Mouse (Mus musculus): ENCODE results near the gene Etfbkmt.
A peak's percentile ranks its signal among the peaks of the same experiment; 100 is the strongest.
"Not testable (repeated sequence)": the region's sequence is repeated elsewhere in the genome, so short reads cannot be mapped to it uniquely, and the experiment has no call there.

Gene Etfbkmt

DNA sequence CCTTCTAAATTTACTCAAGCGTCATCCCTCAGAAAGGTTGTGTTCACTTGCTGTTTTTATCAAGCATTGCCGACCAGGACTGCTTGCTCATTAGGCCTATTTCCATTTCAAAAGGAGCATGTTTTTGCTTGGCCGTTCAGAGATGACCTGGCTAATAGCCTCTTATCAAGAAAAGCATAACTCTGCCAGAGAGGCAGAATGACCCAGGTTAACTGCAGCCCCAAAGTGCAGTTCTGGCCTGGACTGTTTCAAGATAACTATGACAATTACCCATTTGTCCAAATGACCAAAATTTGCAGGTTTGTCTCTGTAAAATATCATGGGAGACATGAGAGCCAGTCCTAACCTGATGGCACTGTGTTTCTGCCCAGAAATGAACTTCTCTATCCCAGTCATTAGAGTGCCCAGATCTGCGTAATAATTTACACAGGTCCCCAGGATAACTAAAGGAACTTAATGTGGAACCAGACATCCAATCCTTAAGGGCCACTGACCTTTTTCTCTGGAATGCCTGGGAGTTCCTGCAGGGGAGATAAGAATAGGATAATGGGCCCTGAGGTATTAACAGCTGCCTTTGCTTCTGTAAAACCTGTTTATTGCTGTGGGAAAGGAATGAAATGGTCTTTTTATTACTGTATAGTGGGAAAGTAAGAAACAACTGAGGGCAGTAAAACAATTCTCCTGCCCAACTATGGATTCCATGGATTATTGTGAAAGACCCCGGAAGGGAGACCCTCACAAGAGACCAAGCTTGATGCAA, 5.1 kb upstream of the Etfbkmt start:
- DNase-seq (ENCODE audit: low spot score): no peak

DNA sequence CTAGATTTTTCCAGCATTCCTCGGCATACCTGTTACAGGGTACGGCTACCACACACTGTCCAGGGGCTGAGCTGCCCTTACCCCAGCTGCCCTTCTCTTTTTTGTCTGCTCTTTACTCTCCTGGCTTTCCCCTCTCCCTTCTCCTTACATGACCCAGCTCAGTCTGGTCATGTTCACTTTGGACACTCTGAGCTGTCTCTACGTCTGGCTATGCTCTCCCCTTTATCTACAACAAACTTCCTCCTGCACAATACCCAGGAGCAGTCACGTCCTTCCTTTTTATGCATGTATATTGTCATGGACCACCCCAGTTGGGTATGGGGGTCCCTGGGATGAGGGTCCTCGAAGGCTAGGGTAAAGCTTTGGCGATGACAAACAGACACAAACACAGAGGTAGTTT, 4.0 kb upstream of the Etfbkmt start:
- no peak for DNase-seq (ENCODE audit: low spot score)

DNA sequence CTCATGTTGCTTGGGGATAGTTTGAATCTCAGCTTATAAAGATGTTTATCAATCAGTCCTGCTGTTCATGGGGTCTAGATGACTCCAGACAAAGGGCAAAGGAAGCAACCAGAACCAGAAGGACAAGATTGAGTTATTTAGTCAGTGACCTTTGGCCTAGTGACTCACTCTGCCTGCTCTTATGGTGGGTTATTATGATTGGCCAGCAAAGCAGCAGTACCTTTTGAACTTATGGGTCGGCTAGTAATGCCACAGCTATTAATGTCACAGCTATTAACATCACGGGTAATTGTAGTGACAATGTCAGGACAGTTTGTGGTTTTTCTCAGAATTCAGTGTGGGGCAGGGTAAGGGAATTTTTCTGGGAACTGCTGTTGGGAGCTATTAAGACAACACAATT, 1.7 kb upstream of the Etfbkmt start:
- no peak for DNase-seq (ENCODE audit: low spot score)

DNA sequence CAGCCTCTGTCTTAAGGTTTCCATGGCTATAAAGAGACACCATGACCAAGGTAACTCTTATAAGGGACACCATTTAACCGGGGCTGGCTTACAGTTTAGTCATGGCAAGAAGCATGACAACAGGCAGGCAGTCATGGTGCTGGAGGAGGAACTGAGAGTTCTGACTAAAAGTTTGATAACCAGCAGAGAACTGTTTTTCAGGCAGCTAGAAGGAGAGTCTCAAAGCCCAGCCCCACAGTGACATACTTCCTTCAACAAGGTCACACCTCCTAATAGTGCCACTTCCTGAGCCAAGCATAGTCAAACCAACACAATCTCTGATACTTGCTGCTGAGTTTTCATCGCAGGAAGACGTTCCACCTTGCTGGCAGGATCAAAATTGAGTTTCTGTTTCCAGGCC, 638 bp upstream of the Etfbkmt start:
- no peak for DNase-seq (ENCODE audit: low spot score)

DNA sequence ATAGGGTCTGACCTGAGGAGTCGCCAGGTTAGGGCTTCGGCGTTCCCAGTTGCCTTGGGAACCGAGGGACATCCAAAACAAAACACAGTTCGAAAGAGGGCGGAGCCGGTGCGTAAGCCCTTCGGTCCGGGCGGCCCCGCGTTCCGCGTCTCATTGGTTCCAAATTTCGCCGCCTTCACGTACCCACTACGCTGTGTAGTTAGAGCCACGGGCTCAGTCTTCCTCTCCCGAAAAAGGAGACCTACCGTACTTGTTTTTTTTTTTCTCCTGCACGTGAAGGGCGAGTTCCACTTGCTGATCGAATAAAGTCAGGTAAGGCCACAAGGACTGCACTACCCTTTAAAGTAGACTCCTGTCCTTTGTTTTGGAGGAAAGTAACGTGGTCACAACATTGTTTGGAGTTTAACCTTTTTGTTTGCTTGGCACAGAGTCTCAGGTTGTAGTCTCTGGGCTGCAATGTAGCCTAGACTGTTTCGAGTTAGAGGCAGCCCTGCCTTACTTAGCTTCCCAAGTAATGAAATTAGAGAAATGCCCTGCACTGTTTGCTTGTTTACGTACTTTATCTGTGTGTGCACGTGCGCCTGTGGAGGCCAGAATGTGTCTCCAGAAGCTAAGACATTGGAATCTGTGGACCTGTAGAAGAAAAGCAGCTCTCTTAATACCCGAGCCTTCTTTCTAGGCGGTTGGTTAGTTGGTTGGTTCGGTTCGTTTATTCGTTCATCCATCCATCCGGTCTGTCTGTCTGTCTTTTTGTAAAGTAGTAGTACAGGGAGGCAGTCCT, 1.9 kb downstream of the Etfbkmt start:
- DNase-seq (ENCODE audit: low spot score): peak; percentile 91

DNA sequence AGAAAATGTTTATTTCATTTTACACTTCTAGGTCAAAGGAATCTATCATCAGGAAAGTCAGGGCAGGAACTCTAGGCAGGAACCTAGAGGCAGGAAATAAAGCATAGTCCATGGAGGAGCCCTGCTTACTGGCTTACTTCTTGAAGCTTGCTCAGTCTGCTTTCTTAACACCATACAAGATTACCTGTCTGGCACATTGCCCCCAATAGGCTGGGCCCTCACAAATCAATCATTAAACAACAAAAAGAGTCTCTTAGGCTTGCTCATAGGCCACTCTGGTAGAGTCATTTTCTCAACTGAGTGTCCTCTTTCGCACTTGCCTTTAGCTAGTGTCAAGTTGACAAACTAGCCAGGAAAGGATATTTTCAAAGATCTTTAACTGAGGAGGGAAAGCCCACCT, 5.5 kb downstream of the Etfbkmt start:
- DNase-seq (ENCODE audit: low spot score): no peak

DNA sequence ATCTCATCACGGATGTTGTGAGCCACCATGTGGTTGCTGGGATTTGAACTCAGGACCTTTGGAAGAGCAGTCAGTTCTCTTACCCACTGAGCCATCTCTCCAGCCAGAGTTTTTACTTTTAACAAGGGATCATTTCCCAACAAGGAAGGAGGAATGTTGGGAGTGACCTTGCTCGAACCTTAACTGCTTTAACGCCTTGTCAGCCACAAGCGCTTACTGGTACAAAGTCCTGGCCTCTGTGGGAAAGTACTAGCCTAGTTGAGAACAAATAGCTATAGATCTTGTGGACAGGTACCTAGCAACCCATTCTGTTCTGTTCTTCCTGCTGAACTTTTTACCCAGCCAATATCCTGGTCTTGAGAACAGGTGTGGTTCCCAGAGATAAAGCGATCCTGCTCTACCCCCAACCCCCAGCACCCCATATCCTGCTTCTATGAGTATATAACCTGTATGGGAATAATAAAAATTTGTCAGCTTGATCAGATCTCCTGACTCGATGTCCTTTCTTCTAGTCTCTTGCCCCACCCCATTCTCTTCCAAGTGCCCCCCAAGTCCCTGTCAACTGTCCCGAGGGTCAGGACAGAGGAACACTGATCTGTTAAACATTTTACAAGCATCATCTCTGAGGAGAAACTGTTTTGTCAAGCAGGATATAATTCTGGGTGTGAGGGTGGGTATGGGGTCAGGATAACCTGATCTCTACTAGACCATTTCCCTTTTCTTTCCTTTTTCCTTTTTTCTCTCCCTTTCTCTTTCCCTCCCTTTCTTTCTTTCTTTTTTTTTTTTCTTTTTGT, 9.0 kb downstream of the Etfbkmt start:
- no peak for DNase-seq (ENCODE audit: low spot score)

DNA sequence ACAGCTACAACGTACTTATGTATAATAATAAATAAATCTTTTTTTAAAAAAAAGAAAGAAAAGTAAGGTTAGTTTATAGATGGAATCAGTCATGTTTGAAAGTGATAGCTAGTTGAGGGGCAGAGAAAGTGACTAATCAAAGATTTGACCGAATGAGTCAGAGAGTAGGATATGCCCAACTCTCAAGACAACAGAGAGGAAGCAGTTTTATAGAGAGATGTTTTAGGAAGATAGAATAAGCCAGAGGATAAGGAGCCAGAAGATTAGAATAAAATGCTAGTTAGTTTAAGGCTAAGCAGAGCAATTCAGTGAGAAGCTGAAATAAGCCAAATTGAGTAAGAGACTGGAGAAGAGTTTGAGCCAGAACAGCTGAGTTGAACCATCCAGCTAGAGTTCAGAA, 12.5 kb downstream of the Etfbkmt start:
- no peak for DNase-seq (ENCODE audit: low spot score)

DNA sequence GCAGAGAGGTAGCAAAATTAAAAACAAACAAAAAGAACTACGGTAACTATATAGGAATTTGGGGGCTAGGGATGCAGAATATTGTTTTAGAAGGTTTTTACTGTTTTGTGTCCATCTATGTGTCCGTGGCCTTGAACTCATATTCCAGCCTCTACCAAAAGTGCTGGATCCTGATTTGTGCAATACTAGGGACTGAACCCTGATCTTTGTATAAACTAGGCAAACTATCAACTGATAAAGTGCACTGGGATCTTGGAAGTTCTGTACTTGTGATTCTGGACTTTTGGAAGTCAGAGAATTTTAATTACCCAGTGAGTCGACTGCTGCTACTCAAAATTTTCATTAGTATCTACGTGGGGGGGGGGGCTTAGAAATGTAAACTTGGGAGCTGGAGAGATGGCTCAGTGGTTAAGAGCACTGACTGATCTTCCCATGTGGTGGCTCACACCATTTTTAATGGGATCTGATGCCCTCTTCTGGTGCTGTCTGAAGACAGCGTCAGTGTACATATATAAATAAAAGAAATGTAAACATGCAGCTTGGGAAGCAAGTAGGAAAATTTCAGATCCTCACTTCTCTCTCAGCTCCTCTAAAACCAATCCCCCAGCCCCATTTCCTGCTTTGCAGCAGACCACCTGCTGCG, 13.9 kb downstream of the Etfbkmt start:
- DNase-seq (ENCODE audit: low spot score): no peak

DNA sequence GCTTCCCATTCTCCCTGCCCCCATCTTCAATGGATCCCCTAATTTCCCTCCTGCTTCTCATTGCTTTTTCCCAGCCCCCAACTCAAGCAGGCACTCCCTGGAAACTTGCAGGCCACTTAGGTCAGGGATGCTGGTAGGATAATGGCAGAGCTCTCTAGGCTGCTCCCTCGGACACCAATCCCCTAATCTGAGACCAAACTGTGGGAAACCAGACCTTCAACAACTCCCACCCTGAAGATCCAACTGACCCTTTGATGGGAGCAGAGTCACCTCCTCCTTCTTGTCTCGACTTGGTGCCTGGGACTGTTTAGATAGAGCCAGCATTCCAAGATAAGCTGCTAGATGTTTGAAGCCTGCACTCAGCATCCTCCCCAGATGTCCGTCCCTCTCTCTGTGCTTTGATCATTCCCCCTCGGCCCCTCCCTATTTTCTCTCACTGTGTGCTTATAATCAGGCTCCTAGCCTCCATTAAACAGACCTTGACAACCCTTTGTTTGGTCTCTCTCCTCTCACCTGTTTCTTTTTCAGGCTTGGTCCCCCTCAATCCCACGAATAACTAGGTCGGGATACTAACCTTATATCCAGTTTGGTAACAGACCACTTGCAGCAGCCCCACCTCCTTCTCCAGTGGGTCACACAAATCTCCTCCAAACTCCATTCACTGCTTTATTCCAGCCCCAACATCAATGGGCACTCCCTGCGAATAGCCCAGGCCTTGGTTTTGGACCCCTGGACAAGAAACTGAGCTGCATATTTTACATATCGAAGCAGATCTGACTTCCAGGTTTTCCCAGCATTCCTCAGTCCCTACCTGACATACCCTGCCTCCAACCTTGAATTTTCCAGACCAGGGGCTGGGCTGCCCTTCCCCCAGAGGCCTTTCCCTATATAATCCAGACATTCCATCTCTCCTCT, 14.7 kb downstream of the Etfbkmt start:
- no peak for DNase-seq (ENCODE audit: low spot score)

DNA sequence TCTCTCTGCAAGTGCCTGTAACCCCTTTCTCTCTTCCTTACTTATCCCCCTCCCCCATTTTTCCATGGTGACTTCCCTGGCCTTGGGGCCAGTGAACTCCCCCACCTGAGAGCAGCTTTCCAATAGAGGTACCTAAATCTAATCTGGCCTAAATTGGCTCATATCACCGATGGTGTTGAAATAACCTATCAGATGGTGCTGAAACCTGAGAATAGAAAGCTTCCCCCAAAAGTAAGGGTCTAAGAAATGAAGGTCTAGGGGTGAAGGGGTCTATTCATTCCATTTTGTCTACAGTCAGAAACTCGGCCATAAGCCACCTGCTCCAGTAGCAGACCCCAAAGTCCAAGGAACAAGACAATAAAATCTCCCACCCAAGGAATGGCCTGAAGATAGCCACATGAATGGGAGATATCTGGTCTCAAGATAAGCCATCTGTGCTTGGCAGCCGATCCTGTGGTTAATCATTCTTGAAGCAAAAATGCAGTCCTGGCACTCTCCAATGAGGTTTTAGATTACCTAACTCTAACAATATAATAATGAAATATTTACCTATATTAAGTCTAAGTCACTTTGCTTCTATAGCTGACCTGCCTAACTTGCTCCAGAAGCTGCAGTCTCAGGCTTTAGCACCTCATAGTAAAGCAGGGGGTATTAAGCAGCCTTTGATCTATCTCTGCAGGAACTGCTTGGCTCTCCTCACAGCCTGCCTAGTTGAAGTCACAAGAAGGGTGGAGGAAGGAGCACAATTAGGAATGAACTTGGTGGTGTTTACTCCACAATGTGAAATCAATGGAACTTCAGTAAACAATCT, 15.6 kb downstream of the Etfbkmt start:
- no peak for DNase-seq (ENCODE audit: low spot score)

DNA sequence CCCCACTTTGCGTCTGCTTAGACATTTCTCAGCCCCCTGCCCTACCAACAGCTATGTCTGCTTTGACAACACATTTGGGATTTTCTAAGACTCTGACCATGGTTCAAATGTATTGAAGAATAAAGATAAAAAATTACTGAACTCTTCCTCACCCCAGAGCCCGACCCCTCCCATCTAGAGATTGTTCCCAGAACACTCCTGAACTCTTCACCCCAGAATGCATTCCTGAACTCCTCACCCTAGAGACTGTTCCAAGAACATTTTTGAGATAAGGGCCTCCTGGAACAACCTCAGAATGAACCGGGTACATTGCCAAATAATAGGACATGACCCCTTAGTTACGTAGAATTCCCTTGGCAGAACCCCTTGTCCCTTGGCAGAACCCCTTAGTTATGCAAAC, 27.4 kb downstream of the Etfbkmt start:
- DNase-seq (ENCODE audit: low spot score): not testable (repeated sequence)

DNA sequence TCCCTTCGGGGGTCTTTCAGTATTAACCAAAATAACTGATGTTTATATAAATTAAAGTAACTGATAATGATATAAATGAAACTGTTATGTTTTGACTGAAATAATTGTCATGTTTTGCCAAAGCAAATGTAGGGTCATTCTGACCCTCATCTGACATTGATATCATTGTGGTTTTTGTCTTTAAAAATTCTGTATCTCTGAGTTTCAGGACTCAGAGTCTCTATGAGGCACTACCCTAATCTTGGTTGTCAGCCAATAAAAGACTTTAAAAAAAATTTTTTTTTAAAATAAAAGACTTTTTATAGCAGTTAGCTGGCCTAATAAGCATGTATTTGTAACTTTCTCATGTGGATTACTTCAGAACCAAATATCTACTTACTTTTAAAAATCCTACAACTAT, 28.0 kb downstream of the Etfbkmt start:
- no peak for DNase-seq (ENCODE audit: low spot score)

DNA sequence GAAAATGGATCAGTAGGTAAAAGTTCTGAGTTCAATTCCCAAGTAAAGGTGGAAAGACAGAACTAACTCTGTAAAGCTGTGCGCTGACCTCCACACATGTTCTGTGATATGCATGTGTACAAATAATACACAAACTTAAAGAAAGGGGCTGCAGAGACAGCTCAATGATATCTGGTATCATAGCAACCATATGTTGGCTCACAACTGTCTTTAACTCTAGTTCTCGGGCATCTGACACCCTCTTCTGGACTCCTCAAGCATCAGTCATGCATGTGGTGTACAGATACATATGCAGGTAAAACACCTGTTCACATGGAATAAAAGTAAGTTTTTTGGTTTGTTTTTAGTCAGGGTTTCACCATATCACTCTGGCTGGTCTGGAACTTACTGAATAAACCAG, 28.8 kb downstream of the Etfbkmt start:
- DNase-seq (ENCODE audit: low spot score): no peak

DNA sequence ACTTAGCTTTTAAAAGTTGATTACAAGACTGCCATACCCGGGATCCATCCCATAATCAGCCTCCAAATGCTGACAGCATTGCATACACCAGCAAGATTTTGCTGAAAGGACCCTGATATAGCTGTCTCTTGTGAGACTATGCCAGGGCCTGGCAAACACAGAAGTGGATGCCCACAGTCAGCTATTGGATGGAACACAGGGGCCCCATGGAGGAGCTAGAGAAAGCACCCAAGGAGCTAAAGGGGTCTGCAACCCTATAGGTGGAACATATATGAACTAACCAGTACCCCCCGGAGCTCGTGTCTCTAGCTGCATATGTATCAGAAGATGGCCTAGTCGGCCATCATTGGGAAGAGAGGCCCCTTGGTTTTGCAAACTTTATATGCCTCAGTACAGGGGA, 30.3 kb downstream of the Etfbkmt start:
- DNase-seq (ENCODE audit: low spot score): not testable (repeated sequence)

DNA sequence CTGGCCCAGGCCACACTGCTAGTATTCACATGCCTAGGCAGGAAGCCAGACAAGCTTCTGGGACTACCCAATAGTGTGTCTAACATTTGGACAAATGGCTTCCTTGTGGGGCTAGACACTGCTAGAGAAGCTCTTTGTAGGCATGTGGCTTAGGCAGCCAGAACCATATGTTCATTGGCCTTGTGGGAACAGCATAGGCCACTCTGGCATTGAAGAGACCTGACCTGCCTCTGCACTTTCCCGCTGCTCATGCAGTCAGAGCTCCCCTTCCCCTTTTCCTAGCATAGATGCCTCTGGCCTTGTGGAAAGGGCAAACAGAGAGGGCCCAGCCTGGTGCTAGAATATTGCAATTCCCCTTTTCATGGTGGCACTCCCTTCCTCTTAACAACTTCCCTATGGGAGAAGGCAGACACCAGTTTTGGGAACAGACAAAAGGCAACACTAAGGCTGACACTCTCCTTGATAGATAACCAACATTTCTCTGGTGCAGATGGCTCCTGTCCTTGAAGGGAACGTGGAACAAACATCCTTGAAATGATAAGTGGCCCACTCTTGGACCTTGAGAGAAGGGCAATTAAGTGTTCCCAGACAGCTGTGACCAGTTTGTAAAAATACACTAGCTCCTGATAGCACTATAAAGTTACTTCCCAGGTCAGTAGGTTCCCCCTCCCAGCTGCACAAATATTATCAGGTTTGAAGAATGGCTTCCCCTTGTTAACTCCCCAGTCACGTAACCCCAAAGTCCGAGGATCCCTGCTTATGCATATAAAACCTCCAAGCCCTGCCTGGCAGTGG, 34.4 kb downstream of the Etfbkmt start:
- DNase-seq (ENCODE audit: low spot score): no peak

DNA sequence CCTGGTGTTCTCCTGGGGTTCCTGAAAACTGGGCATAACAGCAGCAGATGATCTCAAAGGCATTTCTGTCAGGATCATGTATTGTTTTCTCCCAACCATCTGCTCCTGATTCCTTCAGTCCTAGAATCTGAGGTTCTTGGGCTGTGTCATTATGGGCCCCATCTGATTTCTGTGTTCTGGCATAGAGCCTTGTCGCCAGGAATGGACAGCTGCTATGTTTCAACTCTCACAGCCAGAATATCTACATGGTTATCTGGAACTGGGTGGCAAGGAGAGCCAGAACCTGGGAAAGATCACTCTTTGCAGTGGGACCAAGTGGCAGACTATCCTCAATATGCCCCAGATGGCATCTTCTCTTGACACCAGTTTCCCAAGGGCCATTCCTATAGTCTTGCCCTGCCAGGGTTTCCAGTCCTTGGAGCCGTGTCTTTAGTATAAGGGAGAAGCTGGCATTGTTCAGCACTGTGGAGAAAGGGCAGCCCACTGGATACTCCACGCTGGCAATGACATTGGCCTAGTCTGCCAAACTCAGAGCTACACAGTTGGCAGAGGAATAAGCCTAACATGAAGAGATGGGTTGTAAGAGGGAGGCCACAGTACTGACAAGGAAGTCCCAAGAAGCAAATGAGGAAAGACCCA, 35.4 kb downstream of the Etfbkmt start:
- peak; percentile 84 for DNase-seq (ENCODE audit: low spot score)

DNA sequence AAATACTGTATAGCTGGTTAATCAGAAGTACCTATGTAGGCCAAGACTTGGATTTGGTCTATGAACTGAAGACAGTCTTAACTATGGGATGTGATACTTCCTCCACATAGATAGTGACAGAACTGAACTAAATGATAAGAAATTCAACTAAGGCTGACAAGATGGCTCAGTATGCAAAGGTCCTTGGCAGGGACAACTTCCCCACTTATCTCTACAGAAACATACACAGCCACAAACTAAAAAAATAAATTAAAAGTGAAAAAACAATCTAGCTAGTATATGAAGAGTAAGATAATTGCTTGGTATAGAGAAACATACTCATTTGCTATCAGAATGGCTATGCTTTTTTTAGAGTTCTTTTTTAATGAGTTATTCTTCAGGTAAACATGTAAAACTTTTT, 39.4 kb downstream of the Etfbkmt start:
- no peak for DNase-seq (ENCODE audit: low spot score)

DNA sequence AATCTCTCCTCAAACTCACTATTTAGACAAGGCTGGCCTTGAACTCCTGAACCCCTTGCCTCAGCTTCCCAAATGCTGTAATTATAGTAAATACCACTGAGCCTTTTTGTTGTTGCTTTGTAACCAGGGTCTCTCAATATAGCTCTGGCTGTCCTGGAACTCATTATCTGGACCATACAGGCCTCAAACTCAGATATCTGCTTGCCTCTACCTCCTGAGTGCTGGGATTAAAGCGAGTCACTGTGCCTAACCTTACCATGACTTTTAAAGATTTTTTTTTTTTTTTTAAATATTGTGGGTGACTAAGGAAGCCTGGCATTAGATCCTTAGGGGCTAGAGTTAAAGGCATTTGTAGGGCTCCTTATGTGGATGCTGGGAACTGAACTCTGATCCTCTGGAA, 44.4 kb downstream of the Etfbkmt start:
- DNase-seq (ENCODE audit: low spot score): no peak
